Mouse (Mus musculus) urinary bladder, adult 2 months (tissue): ENCODE results near the gene Map1b. TPM values are rescaled to one million over a fixed set of nuclear protein-coding genes. Genes with fewer than 3 reads are reported as not detected.

ENCODE experiments used
- DNase-seq: peaks from one replicate; pipeline ENCODE4 v3.0.0; 2022; ENCODE audit warnings: low spot score
- polyA plus RNA-seq: library from polyadenylated mRNA; depleted of rRNA; stranded (reverse); fragments of >200 nt; gene quantifications from 2 replicates; pipeline ENCODE4 v1.2.3, GENCODE M21; 2012

Gene Map1b
- polyA plus RNA-seq, 1 experiment, result 7.6 TPM

DNA sequence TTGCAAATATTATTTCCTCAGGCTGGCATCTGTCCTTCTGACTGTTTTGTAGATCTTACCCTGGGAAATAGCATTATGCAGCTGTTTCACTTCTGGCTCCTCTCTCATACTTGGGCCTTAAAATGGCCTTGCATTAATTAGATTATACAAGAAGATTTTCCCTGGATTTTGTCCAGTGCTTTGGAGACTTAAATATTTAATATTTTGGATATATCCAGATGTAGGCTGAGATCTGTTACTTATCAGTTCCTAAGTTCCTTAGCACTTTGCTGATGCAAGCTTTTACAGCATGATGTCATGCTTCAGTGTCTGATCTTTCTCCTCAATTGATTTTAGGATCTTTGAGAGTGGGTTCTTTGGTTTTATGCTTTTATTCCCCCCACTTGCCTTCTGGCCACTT is 11.6 kb upstream of the Map1b start:
- DNase-seq, result no peak

DNA sequence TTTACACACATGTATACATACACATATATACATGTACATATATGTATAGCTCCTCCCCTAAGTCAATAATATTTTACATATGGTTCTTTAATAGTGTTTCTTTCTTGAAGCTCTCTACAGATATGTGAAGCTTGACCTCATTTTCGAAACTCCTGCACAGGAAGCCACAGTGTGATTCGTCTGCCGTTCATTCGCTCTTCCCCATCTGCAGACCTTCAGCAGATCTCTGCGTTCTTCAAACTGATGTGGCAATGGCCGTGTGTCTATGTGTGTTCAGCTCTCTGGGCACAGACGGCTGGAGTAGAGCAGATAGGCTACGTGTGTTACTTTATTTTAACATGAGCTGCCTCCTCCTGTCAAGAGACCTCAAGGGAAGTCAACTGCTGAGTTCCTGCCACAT is 9.2 kb upstream of the Map1b start:
- DNase-seq, result no peak

DNA sequence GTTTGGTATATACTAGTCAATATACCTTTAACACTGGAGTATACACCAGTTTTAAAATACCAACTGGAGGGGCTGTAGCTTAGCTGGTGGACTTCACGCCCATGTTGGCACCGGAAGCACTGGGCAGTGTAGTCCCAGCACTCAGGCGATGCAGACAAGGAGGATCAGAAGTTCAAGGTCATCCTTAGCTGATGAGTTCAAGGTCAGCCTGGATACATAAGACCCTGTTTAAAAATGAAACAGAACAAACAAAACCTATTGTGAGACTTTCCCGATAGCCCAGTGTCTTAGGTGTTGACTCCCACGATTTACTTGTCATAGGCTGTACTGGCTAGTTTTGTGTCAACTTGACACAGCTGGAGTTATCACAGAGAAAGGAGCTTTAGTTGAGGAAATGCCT is 1.5 kb upstream of the Map1b start:
- no peak for DNase-seq

DNA sequence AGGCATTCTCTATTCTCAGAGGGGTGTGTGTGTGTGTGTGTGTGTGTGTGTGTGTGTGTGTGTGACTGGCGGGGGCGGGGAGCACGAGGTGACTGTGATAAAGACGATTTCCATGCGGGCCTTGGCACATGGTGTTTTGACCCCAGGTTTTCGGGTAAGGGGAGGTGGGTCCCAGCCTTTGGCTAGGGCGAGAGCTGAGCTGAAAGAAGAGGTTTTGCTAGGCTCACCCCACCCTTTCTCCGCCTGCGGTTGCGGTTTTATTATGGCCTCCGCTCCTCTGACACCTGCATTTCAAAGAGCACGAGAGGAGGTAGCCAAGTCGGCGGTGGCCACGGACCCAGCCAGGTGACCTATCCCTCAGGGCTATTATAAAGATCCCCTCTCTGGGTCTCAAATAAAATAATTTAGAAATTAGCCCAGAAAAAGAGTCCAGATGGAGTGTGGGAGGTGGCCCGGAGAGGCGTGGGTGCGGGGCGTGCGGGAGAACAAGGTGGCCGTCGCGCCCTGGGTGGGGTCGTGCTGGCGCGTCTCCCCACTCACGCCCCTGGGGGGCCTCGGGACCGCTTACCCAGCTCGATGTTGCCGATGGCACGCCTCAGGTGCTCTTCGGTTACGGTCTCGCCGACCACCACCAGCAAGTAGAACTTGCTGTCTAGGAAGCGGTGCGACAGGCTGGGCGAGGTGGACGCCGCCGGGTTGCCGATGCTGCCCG is 448 bp downstream of the Map1b start:
- no peak for DNase-seq

DNA sequence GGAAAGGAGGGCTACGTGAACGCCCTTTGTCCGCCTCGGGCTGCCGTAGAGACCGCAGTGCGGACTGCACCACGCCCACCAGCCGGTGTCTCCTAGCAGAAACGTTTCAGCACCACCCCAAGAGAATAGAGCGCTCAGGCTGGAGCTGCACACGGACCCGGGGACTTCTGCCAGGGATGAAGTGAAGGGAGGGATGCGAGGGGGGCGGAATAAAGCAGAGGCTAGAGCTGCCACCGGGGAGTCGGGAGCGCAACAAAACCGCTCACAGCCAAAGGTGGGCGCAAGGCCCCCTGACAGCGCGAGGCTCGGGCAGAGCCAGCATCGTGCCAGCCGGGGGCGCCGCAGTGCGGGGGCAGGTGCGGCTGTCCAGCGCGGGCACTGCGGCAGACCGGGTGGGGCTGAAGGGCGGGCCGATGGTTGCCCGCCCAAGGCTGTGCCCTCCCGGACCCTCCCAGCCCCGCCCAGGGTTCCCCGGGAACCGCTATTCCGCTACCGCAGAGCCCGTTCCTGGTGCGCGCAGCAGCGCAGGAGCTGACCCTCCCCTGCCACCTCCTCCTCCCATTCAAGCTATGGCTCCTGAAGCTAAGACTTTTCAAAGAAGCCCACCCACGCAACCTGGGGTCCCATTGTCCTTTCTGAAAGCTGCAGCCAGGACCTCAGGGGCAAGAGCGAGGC is 1.3 kb downstream of the Map1b start:
- DNase-seq, result peak; percentile 35

DNA sequence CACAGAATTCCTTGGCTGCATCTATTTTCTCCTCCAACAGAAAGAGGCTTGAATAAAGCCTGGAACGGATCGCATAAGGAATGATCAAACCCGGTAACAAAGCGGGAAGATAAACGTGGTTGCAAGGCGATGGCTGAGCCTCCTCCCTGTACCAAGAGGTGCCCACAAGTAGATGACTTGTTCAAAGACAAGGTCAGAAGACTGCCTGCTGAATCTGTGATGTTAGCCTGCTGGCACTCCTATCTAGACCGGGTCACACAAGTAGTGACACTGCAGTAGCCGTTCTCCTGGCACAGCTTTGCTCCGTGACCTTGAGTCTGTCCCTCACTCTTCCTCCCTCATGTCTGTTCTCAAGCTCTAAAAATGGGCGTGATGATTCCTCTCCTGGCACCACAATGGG is 2.4 kb downstream of the Map1b start:
- DNase-seq, result no peak

DNA sequence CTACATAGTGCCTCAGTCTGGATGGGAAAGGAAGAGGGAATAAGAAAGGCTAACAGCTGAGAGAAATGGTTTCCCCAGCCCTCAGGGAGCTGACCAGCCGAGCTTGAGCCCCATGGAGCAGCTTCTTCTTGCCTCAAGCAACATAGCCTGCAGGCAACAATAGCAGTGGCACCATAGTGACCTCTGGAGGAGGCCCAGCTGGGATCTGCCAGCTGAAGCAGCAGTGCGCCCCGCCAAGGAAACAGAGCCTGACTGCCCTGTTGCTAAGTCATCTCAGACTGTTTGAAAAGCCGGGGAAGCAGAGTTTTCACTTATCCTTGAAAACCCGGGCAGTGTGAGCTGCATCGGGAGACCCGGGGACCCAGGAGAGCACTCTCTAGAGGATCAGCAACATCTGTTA is 3.2 kb downstream of the Map1b start:
- peak; percentile 32 for DNase-seq

DNA sequence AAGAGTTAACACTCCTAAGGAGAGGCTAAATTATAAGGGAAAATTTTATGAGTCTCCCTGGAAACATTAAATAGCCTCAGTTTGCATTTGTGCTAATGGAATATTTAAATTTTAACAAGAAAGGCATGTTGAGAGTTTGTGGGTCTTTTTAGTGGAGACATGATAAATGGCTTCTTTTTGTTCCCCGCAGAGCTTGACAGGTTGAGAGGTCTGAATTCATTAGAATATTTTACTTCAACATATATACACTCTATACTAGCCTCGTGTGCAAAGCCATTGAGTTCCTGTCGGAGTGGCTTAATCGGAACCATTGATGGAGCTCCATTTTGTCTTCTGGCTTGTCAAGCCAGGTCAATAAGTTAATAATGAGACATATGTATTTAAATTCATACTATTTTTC is 6.4 kb downstream of the Map1b start:
- DNase-seq, result no peak

DNA sequence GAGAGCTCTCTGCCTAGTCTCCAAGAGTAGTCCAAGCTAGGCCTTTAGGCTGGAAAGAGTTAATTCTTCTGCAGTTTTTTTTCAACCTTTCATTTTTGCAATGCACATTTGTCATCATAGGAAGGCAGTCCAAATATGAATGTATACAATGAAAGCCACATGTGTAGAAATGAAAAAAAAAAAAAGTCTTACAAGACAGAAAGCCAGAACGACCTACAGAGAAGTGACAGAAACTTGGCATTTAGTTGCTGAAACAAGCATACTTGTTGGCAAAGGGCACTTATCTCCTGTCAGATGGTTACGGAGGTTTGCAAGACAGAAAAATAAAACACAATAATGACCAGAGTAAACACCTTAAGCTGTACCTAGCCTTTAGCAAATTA is 9.8 kb downstream of the Map1b start:
- no peak for DNase-seq

DNA sequence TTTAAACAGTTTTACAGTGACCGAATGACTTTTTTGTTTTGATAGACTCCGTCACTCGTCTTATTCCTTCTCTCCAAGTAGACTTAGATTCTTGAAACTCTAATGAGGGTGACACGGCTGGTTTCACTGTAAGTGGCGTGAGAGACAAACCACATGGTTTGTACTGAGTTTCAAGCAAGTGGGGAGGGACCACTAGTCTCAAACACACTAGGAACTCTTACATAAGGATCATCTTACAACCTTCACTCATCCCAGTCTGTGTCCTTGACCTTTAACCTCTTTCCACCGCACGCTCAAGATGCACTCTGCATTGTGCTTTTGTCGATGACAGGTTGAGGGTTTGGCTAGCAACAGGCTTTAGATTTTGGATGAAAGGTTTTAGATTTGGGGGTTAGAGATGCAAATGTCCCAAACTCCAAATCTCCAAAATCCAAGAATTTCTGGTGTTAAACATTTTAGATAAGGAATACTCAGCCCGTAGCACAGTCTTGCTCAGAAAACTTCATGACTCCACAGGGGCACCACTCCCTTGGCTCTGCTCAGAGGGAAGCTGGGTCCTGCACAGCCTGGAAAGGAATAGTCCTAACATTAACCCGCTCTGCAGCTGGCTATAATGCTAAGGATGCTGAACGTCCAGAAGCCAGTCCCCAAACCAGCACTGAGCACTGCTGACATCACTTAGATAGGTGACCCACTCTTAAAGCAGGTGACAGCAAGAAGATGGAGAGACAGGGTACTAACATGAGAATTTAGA is 10.3 kb downstream of the Map1b start:
- no peak for DNase-seq

DNA sequence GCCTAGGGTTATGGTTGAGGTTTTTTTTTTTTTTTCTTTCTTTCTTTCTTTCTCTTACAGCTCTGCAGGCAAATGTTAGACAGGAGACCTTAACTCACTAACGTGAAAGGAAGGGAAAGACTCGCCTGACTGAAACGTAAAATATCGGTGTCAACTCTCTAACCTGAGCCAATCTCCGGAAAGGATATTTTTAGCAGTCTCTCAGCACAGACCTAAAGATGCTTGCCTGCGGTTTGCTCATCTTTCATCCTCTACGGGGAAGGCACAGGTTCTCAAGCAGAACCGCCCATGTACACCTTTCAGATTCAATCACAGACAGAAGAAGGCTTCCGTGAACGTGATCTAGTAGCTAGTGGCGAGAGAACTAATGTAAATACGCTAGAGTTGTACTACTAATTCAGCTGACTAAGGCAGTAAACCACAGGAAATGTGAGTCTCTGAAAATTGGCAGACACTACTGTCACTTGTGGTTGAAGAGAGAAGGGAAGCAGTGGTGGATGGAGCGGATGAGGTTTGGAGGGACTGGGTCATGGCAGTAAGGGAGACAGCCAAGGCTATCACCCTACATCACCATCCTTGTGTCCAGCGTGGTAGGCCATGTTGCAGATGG is 12.9 kb downstream of the Map1b start:
- DNase-seq, result no peak

DNA sequence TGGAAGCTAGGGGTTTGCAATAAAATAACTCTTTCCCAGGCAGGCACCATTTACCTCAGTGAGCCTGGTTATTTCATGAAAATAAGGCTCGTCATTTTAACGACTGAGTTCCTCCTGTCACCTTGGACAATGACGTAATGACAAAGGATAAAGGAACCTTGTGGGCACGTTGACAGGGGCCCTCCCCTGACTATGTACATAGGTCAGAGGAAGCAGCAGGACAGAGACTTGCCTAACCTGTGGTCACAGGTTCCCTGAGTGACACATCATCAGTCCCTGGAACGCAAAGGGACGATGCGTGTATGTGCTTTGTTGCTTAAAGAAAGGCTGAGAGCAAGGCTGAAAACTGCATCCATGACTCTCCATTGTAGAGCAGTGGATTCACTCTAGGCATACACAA is 13.4 kb downstream of the Map1b start:
- no peak for DNase-seq

DNA sequence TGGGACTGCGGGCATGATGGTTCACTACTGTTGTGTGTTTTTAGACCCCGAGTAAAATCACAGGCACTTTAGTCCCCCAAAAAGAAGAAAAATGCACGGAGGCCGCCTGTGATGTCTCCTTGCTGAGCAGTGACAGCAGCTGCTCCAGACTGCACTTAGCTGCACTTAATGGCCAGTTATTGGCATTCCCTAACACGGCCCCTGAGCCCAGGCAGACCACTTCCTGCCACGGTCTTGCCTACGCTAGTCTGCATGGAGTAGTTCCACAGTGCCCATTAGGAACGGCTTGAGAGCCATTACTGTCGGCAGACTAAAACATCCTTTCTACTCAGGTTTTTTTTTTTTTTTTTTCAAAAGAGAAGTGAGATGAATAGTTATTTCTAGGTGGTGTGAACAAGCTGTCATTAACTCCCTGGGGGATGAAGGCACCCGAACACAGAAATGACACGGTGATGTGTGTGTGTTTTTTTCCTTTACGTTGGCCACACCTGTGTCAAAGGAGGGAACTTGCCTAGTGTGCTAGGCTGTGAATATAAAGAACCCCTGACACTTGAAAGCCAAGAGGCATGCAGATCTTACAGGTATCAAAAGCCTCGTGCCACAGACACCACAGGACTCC is 14.1 kb downstream of the Map1b start:
- DNase-seq, result no peak

DNA sequence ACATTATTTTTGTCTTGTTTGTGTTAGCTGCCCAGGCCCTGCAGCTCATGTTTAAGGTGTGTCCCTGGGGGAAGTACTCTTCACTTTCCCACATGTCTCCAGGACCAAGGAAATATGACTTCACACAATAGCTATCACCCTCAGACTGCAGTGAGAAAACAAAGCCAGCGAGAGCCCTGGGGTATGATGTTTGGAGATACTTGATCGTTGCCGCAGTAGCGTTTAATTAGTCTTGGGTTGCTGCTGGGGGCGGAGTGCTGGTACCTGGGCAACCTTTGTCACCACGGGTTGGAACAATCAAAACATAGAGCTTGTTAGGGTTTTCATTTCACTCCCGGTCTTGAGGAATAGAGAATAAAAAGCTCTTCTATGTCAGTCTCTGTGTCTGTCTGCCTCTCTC is 14.9 kb downstream of the Map1b start:
- DNase-seq, result no peak

DNA sequence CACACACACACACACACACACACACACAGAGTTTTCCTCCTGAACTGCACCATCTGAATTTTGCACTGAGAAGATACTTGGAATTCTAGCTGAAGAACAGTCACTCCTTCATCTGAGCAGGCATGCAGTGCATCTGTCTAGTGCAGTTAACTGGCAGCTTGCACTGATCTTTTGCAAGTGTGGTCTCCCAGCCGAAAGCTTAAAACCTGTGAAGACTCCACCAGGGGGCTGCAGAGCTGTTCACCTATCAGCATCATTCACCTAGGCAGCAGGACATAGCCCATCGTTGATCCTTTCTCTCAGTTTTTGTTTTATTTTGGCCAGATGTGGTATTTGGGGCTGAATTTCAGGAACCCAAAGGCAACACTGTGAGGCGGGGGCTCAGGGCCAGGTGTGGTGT is 15.7 kb downstream of the Map1b start:
- no peak for DNase-seq

DNA sequence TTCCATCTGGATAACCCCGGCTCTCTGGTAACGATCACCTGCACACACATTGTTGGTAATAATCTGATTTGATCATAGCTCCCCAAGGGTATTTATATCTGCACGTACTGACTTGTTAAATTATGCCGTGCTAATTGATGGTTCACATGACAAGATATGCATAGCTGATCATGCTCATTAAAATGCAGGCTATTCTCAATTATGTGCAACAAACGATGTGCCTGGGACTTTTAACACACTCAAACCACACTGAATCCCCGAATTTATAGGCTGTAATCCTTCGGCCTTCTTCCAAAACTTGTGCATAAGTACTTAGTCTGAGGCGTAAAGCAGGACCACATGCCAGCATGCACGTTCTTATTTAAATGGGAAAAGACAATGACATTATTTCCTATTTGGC is 16.6 kb downstream of the Map1b start:
- no peak for DNase-seq

DNA sequence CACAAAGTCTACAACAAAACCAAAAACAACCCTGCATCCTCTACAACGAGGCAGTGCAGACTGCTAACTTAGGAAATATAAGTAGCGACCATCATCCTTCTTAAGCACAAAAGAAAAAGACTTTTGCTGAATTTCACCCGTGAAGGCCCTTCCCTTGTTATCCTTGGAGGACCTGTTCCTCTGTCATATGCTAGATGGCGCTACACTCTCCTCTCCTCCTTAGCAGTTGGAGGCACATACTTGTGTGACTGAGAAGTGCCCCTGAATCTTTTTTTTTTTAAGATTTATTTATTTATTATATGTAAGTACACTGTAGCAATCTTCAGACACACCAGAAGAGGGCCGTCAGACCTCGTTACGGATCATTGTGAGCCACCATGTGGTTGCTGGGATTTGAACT is 20.2 kb downstream of the Map1b start:
- DNase-seq, result no peak

DNA sequence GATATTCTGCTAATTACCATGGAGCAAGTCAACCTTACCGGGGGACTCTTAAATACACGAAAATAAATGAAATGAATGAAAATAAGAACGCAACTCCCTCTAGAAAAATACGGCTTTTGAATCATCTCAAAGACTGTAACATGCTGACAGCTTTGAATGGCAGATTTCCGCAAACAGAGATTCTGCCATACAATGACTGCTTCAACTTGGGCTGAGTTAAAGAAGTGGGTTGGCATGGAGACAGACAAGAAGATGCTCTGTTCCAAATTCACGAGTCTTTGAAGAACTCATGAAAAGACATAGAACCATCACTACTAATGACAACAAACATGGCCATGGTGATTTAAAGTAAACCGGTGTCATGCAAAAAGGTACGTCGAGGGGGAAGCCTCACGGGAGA is 21.9 kb downstream of the Map1b start:
- DNase-seq, result no peak

DNA sequence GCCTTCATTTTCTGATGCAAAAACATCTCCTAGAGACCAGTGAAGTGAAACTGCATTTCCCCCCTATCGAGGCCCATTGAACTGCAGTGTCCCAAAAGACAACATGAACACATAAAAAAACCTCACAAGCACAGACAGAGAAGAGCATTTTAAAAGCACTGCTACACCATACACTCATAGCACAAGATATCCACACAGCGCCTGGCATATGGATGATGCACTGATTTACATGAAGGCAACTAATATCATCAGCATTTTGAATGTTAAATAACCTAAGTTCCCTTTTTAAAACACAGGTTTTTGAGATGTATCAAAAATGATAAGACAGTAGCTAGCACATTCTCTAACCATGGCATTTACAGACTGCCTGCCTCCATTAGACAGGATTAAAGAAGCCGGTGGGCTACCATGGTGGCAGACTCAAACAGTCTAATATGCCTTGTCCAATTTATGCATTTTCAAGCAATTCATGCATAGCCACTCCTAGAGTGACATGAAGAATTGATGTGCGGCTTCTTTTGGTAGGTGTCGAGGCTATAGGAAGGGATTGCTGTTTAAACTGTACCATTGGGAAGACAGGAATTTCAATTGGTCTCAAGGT is 22.9 kb downstream of the Map1b start:
- no peak for DNase-seq

DNA sequence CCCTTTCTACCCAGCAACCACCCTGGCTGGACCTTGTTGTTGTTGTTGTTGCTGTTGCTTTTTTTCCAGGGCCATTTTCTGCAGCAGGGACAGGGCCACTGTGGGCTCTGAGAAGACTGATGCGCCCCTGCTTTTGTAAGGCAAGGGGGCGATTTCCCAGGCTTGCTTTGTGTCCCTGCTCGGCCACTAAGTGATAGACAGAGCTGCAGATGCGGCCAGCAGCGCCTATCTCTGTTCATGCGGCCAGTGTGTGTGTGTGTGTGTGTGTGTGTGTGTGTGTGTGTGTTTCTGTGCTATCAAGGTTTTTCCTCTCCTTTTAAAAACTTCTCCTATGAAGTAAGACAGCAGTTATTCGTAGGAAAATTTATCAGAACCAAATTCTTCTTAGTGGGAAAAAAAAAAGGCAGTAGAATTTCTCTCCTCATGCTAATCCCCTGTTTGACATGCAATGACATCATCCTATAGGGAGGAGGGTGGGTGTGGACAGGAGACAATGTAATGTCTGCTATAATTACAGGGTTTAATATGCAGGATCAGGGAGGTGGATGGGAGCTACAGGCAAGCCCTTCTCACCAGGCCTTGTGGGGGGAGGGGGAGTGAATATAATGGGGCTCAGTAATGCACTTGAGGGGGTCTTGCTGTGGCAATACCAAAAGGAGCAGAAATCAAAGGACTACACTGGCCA is 23.6 kb downstream of the Map1b start:
- no peak for DNase-seq

DNA sequence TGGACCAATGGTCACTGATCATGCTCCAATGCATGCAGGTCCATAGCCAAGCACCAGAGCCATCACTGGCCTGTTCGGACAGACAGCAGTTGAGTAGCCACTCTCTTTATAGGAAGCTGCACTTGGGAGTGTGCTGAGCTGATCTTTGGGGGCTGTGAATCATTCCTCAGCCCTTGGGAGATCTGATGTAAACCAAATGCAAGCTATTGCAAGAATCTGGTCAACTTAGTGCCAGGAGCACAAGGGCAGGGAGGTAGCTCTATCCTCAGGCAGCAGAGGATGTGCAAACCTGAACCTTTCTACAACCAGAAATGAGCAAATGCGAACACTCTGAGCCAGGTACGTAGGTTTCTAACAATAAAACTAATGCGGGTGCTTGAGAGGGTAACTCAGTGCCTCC is 26.3 kb downstream of the Map1b start:
- DNase-seq, result no peak
